Mouse (Mus musculus) heart, adult 11 months (tissue): Measurements from ENCODE around the gene Trim41.
"Not testable (repeated sequence)": the region's sequence is repeated elsewhere in the genome, so short reads cannot be mapped to it uniquely, and the experiment has no call there.

Experiments used
- DNase-seq: peaks from one replicate; pipeline ENCODE4 v3.0.0; 2022

Trim41 gene

GRCm38 (mm10) chr11:48810142-48810541, 7.0 kb downstream of the Trim41 start:
- DNase-seq = no peak

GRCm38 (mm10) chr11:48809434-48809830, 7.7 kb downstream of the Trim41 start:
- no peak for DNase-seq

DNA sequence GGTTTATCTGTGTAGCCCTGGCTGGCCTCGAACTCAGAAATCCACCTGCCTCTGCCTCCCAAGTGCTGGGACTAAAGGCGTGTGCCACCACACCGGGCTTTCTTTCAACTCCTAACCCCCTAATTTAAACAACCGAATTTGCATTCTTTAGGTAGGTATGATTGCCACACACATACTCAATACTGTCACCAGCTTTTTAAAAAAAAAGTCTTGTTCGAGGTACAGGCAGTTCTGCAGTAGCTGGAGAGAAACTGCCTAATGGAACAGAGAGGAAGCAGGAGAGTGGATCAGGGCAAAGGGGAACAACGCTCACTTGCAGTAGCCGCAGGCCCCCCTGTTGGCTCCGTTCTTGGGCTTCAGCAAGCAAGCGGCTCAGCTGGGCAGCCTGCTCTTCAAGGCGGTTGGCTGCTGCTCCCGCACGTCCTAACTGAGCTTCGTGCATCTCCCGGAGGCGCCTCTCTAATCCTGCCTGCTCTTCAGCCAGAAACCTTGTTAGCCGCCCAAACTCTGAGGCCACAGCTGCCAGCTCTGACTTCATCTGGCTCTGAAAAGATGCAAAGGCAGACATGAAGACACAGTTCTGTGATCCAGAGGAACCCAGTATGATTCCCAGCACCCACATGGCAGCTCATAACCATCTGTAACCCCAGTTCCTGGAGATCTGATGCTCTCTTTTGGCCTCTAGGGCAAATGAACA, 8.3 kb downstream of the Trim41 start:
- peak; percentile 95 for DNase-seq

DNA sequence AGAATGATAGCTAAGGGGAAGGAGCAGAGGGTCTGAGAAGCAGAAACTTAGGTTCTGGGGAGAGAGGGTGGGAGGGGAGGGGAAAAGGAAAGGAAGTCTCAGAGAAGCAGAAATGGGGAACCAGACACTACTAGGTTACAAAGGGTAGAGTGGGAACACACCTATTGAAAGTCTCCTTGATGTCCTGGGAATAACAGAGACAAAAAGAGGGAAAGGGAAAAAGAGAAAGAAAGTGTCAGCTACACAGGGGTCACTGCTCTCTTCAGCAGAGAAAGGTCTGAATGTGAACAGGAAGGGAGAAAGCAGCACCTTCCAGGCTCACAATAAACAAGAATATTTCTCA, 8.9 kb downstream of the Trim41 start:
- no peak for DNase-seq

DNA sequence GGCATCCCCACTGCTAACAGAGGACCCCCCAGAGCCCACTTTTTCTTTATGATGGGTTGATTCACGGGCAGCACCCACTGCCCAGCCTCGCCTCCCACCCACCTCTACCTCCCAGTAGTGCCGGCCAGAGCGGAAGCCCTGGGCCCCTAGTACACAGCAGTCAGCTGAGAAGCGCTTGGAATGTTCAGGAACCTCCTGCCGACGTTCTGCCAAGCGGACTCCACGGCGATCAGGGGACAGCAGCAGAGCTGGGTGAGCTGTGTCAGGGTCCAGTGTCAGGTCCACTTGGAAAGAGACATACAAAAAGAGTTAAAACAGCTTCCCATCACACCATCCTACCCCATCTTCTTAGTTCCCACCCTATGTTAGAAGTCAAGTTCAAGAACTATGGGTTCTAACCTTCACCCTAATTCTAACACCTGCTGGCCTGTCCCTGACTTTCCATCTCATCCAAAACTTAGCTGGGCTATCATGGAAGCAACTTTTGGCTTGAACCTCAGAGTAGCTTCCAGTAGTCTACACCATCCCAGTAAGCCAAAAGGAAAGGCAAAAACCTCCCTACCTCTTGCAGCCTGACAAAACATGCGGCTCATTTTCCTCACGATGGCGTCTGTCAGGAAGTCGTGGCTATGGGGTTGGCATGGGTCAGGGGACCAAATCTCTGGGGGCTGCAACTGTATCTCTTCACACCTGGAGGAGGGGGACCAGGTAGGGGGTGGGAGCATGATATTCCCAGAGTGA, 9.4 kb downstream of the Trim41 start:
- no peak for DNase-seq

- no peak for DNase-seq
Measured at GRCm38 (mm10) chr11:48806856-48807562, 10.1 kb downstream of the Trim41 start.

DNA sequence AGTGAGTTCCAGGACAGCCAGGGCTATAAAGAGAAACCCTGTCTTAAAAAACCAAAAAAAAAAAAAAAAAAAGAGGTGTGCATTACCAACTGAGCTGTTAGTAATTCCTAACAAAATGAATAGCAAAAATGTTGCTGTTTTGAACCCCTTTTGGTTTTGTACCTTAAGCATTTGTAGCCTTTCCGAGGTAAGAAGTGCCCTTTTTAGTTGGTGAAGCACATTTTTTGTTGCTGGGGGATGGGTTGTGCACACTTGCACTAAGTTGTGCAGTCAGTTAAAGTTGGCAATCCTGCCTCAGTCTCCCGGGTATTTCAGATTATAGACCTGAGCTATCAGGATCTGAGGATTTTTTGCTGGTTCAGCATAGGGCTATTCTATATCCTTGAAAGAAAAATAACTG, 12.2 kb downstream of the Trim41 start:
- DNase-seq = no peak

- DNase-seq = no peak
Measured at GRCm38 (mm10) chr11:48803988-48804387, 13.2 kb downstream of the Trim41 start.

- DNase-seq = peak; percentile 89
Measured at GRCm38 (mm10) chr11:48801831-48802772, 15.1 kb downstream of the Trim41 start.

DNA sequence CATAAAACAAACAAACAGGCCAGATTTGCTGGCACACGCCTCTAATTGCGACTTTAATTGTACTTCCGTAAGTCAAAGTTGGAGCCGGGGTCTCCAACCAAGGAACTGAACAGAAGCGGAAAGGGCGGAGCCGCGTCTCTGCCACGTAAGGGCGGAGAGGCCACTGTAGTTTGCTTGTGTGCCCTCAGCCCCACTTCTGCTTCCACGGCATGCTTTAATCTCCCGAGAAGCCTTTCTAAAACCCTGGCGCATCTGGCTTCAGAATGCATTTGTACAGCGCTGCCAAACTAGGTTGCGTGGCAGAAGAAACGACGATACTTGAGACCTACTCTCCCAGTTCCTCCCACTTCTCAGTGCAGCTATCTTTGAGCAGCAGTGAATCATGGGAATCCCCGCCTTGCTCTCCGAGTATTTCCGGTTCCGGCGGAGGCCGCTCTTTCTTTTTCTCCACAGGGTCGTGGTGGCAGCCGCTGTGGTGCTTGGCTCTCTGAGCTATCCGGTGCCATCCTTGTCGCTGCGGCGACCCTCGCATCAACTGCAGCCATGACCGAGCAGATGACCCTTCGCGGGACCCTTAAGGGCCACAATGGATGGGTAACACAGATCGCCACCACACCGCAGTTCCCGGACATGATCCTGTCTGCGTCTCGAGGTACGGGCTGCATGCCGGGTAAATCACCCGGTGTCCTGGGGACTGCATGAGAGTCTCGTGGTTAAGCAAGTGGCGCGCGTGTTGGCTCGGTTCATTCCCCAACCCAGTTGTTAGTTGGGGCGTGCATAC, 17.0 kb downstream of the Trim41 start, which contains the start of gene Rack1:
Gene Rack1 (plus strand): TSS at position 412 of the 781 bp plus-strand sequence.
- DNase-seq = peak; percentile 99

- no peak for DNase-seq
Measured at GRCm38 (mm10) chr11:48798984-48799920, 17.9 kb downstream of the Trim41 start.

DNA sequence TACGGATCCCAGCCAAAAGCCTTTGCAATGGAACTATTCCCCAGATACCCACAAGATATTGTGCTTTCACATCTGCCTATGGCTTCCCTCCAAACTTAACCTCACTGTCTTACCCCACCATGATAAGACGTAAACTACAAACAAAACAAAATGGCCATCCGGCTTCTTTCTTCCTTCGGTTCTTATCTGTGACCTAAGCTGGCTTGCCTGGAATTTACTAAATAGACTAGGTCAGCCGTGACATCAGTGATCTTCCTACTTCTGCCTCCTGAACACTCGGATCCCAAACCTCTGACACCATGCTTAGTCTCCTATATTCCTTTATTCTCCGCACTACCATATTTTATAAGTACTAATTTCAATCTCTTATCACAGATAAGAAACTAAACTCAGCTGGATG, 18.8 kb downstream of the Trim41 start:
- DNase-seq = no peak

GRCm38 (mm10) chr11:48797287-48797686, 19.9 kb downstream of the Trim41 start:
- no peak for DNase-seq

GRCm38 (mm10) chr11:48796290-48796689, 20.9 kb downstream of the Trim41 start:
- no peak for DNase-seq

- DNase-seq = no peak
Measured at GRCm38 (mm10) chr11:48795221-48795620, 21.9 kb downstream of the Trim41 start.

DNA sequence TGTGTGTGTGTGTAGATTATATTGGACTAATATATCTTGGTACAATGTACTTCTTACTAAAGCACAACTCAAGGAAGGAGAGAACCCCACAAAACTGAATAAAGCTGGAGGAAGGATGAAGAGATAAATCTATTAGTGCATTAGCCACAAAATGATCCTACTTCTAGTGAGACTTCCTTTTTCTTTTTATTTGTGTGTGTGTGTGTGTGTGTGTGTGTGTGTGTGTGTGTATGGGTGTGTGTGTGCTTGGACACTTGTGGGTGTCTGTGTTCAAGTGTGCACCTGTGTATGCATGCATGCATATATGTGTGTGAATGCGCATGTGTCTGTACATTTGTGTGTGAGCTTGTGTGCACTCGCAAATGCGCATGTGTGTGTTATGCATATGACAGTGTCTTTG, 24.0 kb downstream of the Trim41 start:
- DNase-seq = no peak

GRCm38 (mm10) chr11:48791894-48792293, 25.3 kb downstream of the Trim41 start:
- not testable (repeated sequence) for DNase-seq

GRCm38 (mm10) chr11:48790946-48791345, 26.2 kb downstream of the Trim41 start:
- DNase-seq = no peak

DNA sequence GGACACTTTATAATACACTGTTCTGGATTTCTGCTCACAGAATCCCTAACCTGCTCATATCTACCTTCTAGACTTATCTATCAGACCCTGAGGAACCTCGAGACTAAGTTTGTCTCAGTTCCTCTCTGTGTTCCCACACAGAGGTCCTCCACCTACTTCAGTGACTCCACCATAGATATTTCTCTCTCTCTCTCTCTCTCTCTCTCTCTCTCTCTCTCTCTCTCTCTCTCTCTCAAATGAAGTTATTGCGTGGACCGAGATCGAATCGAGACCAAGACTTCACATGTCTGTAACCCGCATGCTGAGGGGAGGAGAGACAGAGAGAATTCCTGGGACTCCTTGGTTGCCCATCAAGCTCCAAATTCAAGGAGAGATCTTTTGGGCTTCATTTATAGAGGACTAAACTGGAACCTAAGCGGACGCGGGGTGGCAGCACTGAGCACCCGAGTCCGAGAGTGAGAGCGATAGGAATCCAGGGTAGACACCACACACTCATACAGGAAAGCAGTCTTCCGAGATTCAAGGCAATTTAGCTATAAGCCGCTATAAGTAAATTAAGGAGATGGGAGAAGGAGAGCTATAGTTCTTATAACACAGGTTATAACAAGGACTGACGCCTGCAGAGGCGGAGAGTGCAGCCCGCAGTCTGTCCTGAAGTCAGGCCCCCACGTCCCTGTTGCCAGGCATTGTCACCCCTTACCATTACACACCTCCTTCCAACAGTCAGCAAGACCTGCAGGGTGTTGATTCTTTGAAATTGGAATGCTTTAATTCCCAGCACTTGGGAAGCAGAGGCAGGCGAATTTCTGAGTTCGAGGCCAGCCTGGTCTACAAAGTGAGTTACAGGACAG, 27.0 kb downstream of the Trim41 start:
- peak; percentile 97 for DNase-seq

- DNase-seq = no peak
Measured at GRCm38 (mm10) chr11:48789215-48789614, 27.9 kb downstream of the Trim41 start.
